Mouse (Mus musculus): ENCODE results near the gene Taok1. TPM values are rescaled to one million over a fixed set of nuclear protein-coding genes. Genes with fewer than 3 reads are reported as not detected.

Gene Taok1
- polyA plus RNA-seq, 1 experiment: 5.8 TPM

- Histone ChIP-seq H3K27ac (ENCODE audit: control insufficient read depth, insufficient read depth, low read depth, low read length) (no peak overlapping the region), H3K36me3 (ENCODE audit: control insufficient read depth, insufficient read depth, low read length) (peaks cover 2% of the 10 kb centered on the region), H3K4me1 (ENCODE audit: control insufficient read depth, insufficient read depth, low read length) (peaks cover 16% of the 10 kb centered on the region), H3K4me3 (ENCODE audit: control insufficient read depth, low read depth, low read length) (peak overlapping the region; percentile 74), H3K27me3 (ENCODE audit: control insufficient read depth, insufficient read depth, low read length) (no peaks in the 10 kb centered on the region)
- TF ChIP-seq CTCF (IDR thresholded peaks at IDR 0.05; ENCODE audit: control insufficient read depth, insufficient read depth, insufficient replicate concordance, low read depth, low read length) (no peak), POLR2A (IDR thresholded peaks at IDR 0.05; ENCODE audit: control insufficient read depth, low read depth, low read length) (no peak)
Measured at GRCm38 (mm10) chr11:77505291-77505980, 102.2 kb downstream of the Taok1 start.

GRCm38 (mm10) chr11:77504377-77504776, 103.2 kb downstream of the Taok1 start:
- H3K36me3 ChIP-seq (ENCODE audit: control insufficient read depth, insufficient read depth, low read length): peaks cover 2% of the 10 kb centered on the region
- no peaks in the 10 kb centered on the region for H3K27me3 ChIP-seq (ENCODE audit: control insufficient read depth, insufficient read depth, low read length)
- peak overlapping the region; percentile 74 for H3K4me3 ChIP-seq (ENCODE audit: control insufficient read depth, low read depth, low read length)
- H3K27ac ChIP-seq (ENCODE audit: control insufficient read depth, insufficient read depth, low read depth, low read length): peak overlapping the region; percentile 7; the same call in 1 of the 2 replicates
- H3K4me1 ChIP-seq (ENCODE audit: control insufficient read depth, insufficient read depth, low read length): peaks cover 16% of the 10 kb centered on the region
- TF ChIP-seq CTCF (IDR thresholded peaks at IDR 0.05; ENCODE audit: control insufficient read depth, insufficient read depth, insufficient replicate concordance, low read depth, low read length): no peak

GRCm38 (mm10) chr11:77503511-77503910, 104.1 kb downstream of the Taok1 start:
- no peaks in the 10 kb centered on the region for H3K27me3 ChIP-seq (ENCODE audit: control insufficient read depth, insufficient read depth, low read length)
- H3K4me1 ChIP-seq (ENCODE audit: control insufficient read depth, insufficient read depth, low read length): peaks cover 13% of the 10 kb centered on the region
- peak overlapping the region; percentile 74 for H3K4me3 ChIP-seq (ENCODE audit: control insufficient read depth, low read depth, low read length)
- TF ChIP-seq POLR2A (IDR thresholded peaks at IDR 0.05; ENCODE audit: control insufficient read depth, low read depth, low read length) (peak; percentile 37; the same call in 1 of the 2 replicates), CTCF (IDR thresholded peaks at IDR 0.05; ENCODE audit: control insufficient read depth, insufficient read depth, insufficient replicate concordance, low read depth, low read length) (no peak)
- peak overlapping the region; percentile 84 for H3K27ac ChIP-seq (ENCODE audit: control insufficient read depth, insufficient read depth, low read depth, low read length)
- H3K36me3 ChIP-seq (ENCODE audit: control insufficient read depth, insufficient read depth, low read length): peaks cover 2% of the 10 kb centered on the region

- TF ChIP-seq POLR2A (IDR thresholded peaks at IDR 0.05; ENCODE audit: control insufficient read depth, low read depth, low read length) (no peak), CTCF (IDR thresholded peaks at IDR 0.05; ENCODE audit: control insufficient read depth, insufficient read depth, insufficient replicate concordance, low read depth, low read length) (peak; percentile 6; the same call in 1 of the 2 replicates)
- H3K27ac ChIP-seq (ENCODE audit: control insufficient read depth, insufficient read depth, low read depth, low read length): peak overlapping the region; percentile 23; the same call in 1 of the 2 replicates
- peak overlapping the region; percentile 74 for H3K4me3 ChIP-seq (ENCODE audit: control insufficient read depth, low read depth, low read length)
- H3K27me3 ChIP-seq (ENCODE audit: control insufficient read depth, insufficient read depth, low read length): no peaks in the 10 kb centered on the region
- H3K36me3 ChIP-seq (ENCODE audit: control insufficient read depth, insufficient read depth, low read length): peaks cover 2% of the 10 kb centered on the region
- H3K4me1 ChIP-seq (ENCODE audit: control insufficient read depth, insufficient read depth, low read length): peaks cover 15% of the 10 kb centered on the region
Measured at GRCm38 (mm10) chr11:77502481-77502880, 105.1 kb downstream of the Taok1 start.

GRCm38 (mm10) chr11:77501971-77502370, 105.6 kb downstream of the Taok1 start:
- Histone ChIP-seq H3K36me3 (ENCODE audit: control insufficient read depth, insufficient read depth, low read length) (peaks cover 2% of the 10 kb centered on the region), H3K4me1 (ENCODE audit: control insufficient read depth, insufficient read depth, low read length) (peaks cover 18% of the 10 kb centered on the region)
- TF ChIP-seq POLR2A (IDR thresholded peaks at IDR 0.05; ENCODE audit: control insufficient read depth, low read depth, low read length) (no peak), CTCF (IDR thresholded peaks at IDR 0.05; ENCODE audit: control insufficient read depth, insufficient read depth, insufficient replicate concordance, low read depth, low read length) (no peak)

GRCm38 (mm10) chr11:77501392-77501791, 106.2 kb downstream of the Taok1 start:
- Histone ChIP-seq H3K27ac (ENCODE audit: control insufficient read depth, insufficient read depth, low read depth, low read length) (peak overlapping the region; percentile 39), H3K36me3 (ENCODE audit: control insufficient read depth, insufficient read depth, low read length) (peaks cover 2% of the 10 kb centered on the region), H3K4me3 (ENCODE audit: control insufficient read depth, low read depth, low read length) (peak overlapping the region; percentile 31)

More at GRCm38 (mm10) chr11:77501971-77502370, 105.6 kb downstream of the Taok1 start:
- Histone ChIP-seq H3K27ac (ENCODE audit: control insufficient read depth, insufficient read depth, low read depth, low read length) (no peak overlapping the region), H3K27me3 (ENCODE audit: control insufficient read depth, insufficient read depth, low read length) (no peaks in the 10 kb centered on the region), H3K4me3 (ENCODE audit: control insufficient read depth, low read depth, low read length) (peak overlapping the region; percentile 55)

GRCm38 (mm10) chr11:77500361-77501325, 107.0 kb downstream of the Taok1 start:
- Histone ChIP-seq H3K4me3 (ENCODE audit: control insufficient read depth, low read depth, low read length) (peak overlapping the region; percentile 31), H3K27ac (ENCODE audit: control insufficient read depth, insufficient read depth, low read depth, low read length) (peak overlapping the region; percentile 84), H3K36me3 (ENCODE audit: control insufficient read depth, insufficient read depth, low read length) (peaks cover 2% of the 10 kb centered on the region), H3K4me1 (ENCODE audit: control insufficient read depth, insufficient read depth, low read length) (peaks cover 21% of the 10 kb centered on the region), H3K27me3 (ENCODE audit: control insufficient read depth, insufficient read depth, low read length) (no peaks in the 10 kb centered on the region)
- no peak for TF ChIP-seq CTCF (IDR thresholded peaks at IDR 0.05; ENCODE audit: control insufficient read depth, insufficient read depth, insufficient replicate concordance, low read depth, low read length)
- no peak; the same call in 1 of the 2 replicates for TF ChIP-seq POLR2A (IDR thresholded peaks at IDR 0.05; ENCODE audit: control insufficient read depth, low read depth, low read length)

More at GRCm38 (mm10) chr11:77501392-77501791, 106.2 kb downstream of the Taok1 start:
- H3K27me3 ChIP-seq (ENCODE audit: control insufficient read depth, insufficient read depth, low read length): no peaks in the 10 kb centered on the region
- peaks cover 20% of the 10 kb centered on the region for H3K4me1 ChIP-seq (ENCODE audit: control insufficient read depth, insufficient read depth, low read length)
- TF ChIP-seq CTCF (IDR thresholded peaks at IDR 0.05; ENCODE audit: control insufficient read depth, insufficient read depth, insufficient replicate concordance, low read depth, low read length): peak; percentile 75
- no peak for TF ChIP-seq POLR2A (IDR thresholded peaks at IDR 0.05; ENCODE audit: control insufficient read depth, low read depth, low read length)

Data from testis, adult 2 months (tissue).